ENCODE assay signal across 7 mouse cellular contexts in genomic region chr13:54589996-54590951, GRCm38 (mm10). TPM values are rescaled to one million over a fixed set of nuclear protein-coding genes. Genes with fewer than 3 reads are reported as not detected.
DNase-seq lines count a peak whose midpoint lies in the region; ATAC-seq and TF ChIP-seq lines count a peak whose summit lies in the region.

Gene Nop16 (minus strand): TSS chr13:54590090.
Gene Higd2a (plus strand): TSS chr13:54590207.

- peak within 1 kb of the TSS; percentile 90 for H3K4me2 ChIP-seq in intestine, postnatal 0 days (replicated peaks; ENCODE audit: low read depth)
- peak within 1 kb of the TSS; percentile 75 for H3K4me2 ChIP-seq in midbrain, embryonic 12.5 days (replicated peaks)

- peak within 1 kb of the TSS; percentile 67 for H3K9ac ChIP-seq in intestine, postnatal 0 days (ENCODE audit: low read depth, low read length)
- H3K9ac ChIP-seq in midbrain, embryonic 12.5 days (replicated peaks), result peak within 1 kb of the TSS; percentile 82

- ATAC-seq in intestine, postnatal 0 days, result peak; percentile 97
- peak; percentile 97 for ATAC-seq in midbrain, embryonic 12.5 days (ENCODE audit: low FRiP score, low read depth)

- intact Hi-C loops in left cerebral cortex, postnatal 4 days (cut with DNase I), result no loop called here

- no peak for TF ChIP-seq CTCF in intestine, postnatal 0 days (IDR thresholded peaks at IDR 0.05; ENCODE audit: low read depth)
- TF ChIP-seq CTCF in small intestine, adult 2 months (IDR thresholded peaks at IDR 0.05; ENCODE audit: extremely low read depth, insufficient read length, insufficient replicate concordance, low read depth, low read length), result no peak

- H3K4me1 ChIP-seq in embryonic facial prominence, embryonic 10.5 days, result peaks cover 25% of the 10 kb centered on the region
- peaks cover 3% of the 10 kb centered on the region; the same call in 1 of the 2 replicates for H3K4me1 ChIP-seq in intestine, postnatal 0 days (replicated peaks; ENCODE audit: control insufficient read depth, insufficient read depth, low read length)
- H3K4me1 ChIP-seq in midbrain, embryonic 12.5 days, result peaks cover 19% of the 10 kb centered on the region
- no peaks in the 10 kb centered on the region; the same call in 1 of the 2 replicates for H3K4me1 ChIP-seq in small intestine, adult 2 months (ENCODE audit: control insufficient read depth, insufficient read depth, insufficient read length, low read length)

- TF ChIP-seq POLR2A in small intestine, adult 2 months (IDR thresholded peaks at IDR 0.05; ENCODE audit: low read depth, low read length), result peak; percentile 39

- H3K4me3 ChIP-seq in embryonic facial prominence, embryonic 10.5 days, result peak within 1 kb of the TSS; percentile 94
- H3K4me3 ChIP-seq in intestine, postnatal 0 days (ENCODE audit: low read depth, low read length), result peak within 1 kb of the TSS; percentile 73
- H3K4me3 ChIP-seq in midbrain, embryonic 12.5 days, result peak within 1 kb of the TSS; percentile 85
- H3K4me3 ChIP-seq in small intestine, adult 2 months (ENCODE audit: low read depth, low read length), result peak within 1 kb of the TSS; percentile 75

- no peaks in the 10 kb centered on the region for H3K9me3 ChIP-seq in embryonic facial prominence, embryonic 10.5 days
- no peaks in the 10 kb centered on the region for H3K9me3 ChIP-seq in intestine, postnatal 0 days (ENCODE audit: control insufficient read depth)
- H3K9me3 ChIP-seq in midbrain, embryonic 12.5 days, result no peaks in the 10 kb centered on the region

- DNase-seq in adrenal gland, postnatal 10 days, result peak; percentile 96
- DNase-seq in embryonic facial prominence, embryonic 10.5 days (ENCODE audit: low spot score), result peak; percentile 97
- peak; percentile 81 for DNase-seq in gonadal fat pad, adult 2 months (ENCODE audit: low read depth)
- DNase-seq in left cerebral cortex, postnatal 4 days, result peak; percentile 96

- peaks cover 50% of the 10 kb centered on the region for H3K36me3 ChIP-seq in embryonic facial prominence, embryonic 10.5 days (replicated peaks)
- H3K36me3 ChIP-seq in intestine, postnatal 0 days (ENCODE audit: control insufficient read depth, insufficient read depth), result peaks cover 23% of the 10 kb centered on the region
- H3K36me3 ChIP-seq in midbrain, embryonic 12.5 days, result peaks cover 17% of the 10 kb centered on the region
- peaks cover 7% of the 10 kb centered on the region; the same call in 1 of the 2 replicates for H3K36me3 ChIP-seq in small intestine, adult 2 months (ENCODE audit: control insufficient read depth, insufficient read depth, low read length)

- WGBS in embryonic facial prominence, embryonic 10.5 days, result under 1% methylated on average over 51 of the region's 51 CpGs
- under 1% methylated on average over 51 of the region's 51 CpGs for WGBS in intestine, postnatal 0 days
- WGBS in midbrain, embryonic 12.5 days, result under 1% methylated on average over 51 of the region's 51 CpGs
- WGBS in small intestine, adult 2 months, result under 1% methylated on average over 51 of the region's 51 CpGs

- no peaks in the 10 kb centered on the region for H3K27me3 ChIP-seq in embryonic facial prominence, embryonic 10.5 days (replicated peaks; ENCODE audit: low read depth, poor library complexity, severe bottlenecking)
- no peaks in the 10 kb centered on the region for H3K27me3 ChIP-seq in intestine, postnatal 0 days (replicated peaks; ENCODE audit: control insufficient read depth, insufficient read depth, low read length)
- H3K27me3 ChIP-seq in midbrain, embryonic 12.5 days, result no peaks in the 10 kb centered on the region
- no peaks in the 10 kb centered on the region for H3K27me3 ChIP-seq in small intestine, adult 2 months (ENCODE audit: control insufficient read depth, insufficient read depth, low read length)

- peak within 1 kb of the TSS; percentile 88 for H3K27ac ChIP-seq in embryonic facial prominence, embryonic 10.5 days (replicated peaks)
- H3K27ac ChIP-seq in intestine, postnatal 0 days (ENCODE audit: low read depth, low read length), result peak within 1 kb of the TSS; percentile 76
- peak within 1 kb of the TSS; percentile 68 for H3K27ac ChIP-seq in midbrain, embryonic 12.5 days (replicated peaks)
- H3K27ac ChIP-seq in small intestine, adult 2 months (ENCODE audit: insufficient read depth, low read depth, low read length), result peak within 1 kb of the TSS; percentile 56

RNA-seq across cellular contexts. Expression of gene Nop16, which starts in this region (rescaled TPM):
- 10 to 100 TPM; 32.4 to 41.0 TPM for total RNA-seq in adrenal gland, postnatal 10 days (2021)
- polyA plus RNA-seq in embryonic facial prominence, embryonic 10.5 days (2016; fragmentation: Nextera tagmentation; extraction: Ambion mirVana), result 112 and 117 TPM in 2 replicates
- polyA plus RNA-seq in gonadal fat pad, adult 2 months (2012; rRNA removed), result 9.0 and 10.0 TPM in 2 replicates
- polyA plus RNA-seq in intestine, postnatal 0 days (2015; fragmentation: Nextera tagmentation; extraction: Ambion mirVana), result 25.3 and 25.7 TPM in 2 replicates
- 10 to 100 TPM; 30.8 to 36.3 TPM for total RNA-seq in left cerebral cortex, postnatal 4 days (2021)
- 55.4 and 64.8 TPM in 2 replicates for polyA plus RNA-seq in midbrain, embryonic 12.5 days (2016; fragmentation: Nextera tagmentation; extraction: Ambion mirVana)
- 2.3 and 2.4 TPM in 2 replicates for polyA plus RNA-seq in small intestine, adult 2 months (2012; rRNA removed)

RNA-seq across cellular contexts. Expression of gene Higd2a, which starts in this region (rescaled TPM):
- total RNA-seq in adrenal gland, postnatal 10 days (2021), result 100 to 1,000 TPM; 255 to 257 TPM
- polyA plus RNA-seq in embryonic facial prominence, embryonic 10.5 days (2016; fragmentation: Nextera tagmentation; extraction: Ambion mirVana), result 144 and 154 TPM in 2 replicates
- 119 and 123 TPM in 2 replicates for polyA plus RNA-seq in gonadal fat pad, adult 2 months (2012; rRNA removed)
- polyA plus RNA-seq in intestine, postnatal 0 days (2015; fragmentation: Nextera tagmentation; extraction: Ambion mirVana), result 289 and 298 TPM in 2 replicates
- total RNA-seq in left cerebral cortex, postnatal 4 days (2021), result 100 to 1,000 TPM; 118 to 126 TPM
- 162 and 170 TPM in 2 replicates for polyA plus RNA-seq in midbrain, embryonic 12.5 days (2016; fragmentation: Nextera tagmentation; extraction: Ambion mirVana)
- polyA plus RNA-seq in small intestine, adult 2 months (2012; rRNA removed), result 93.9 and 163 TPM in 2 replicates

Comparison
In these comparisons a context has a peak if more than half of its experiments do, and no peak if none do; other contexts are left out.
1. Peak in every context shown above with its lines: DNase-seq, ATAC-seq, H3K4me3 ChIP-seq and H3K27ac ChIP-seq.